Mouse (Mus musculus) spleen, embryonic (tissue): ENCODE measurements around the gene Syt3.

Experiments used
- CTCF ChIA-PET: fragments of 350-600 bp; sonication (Branson Sonifier 250); formaldehyde crosslinking; loops from one replicate; lab custom pipeline; 2022; lab: Charles Lee

Syt3 gene

DNA sequence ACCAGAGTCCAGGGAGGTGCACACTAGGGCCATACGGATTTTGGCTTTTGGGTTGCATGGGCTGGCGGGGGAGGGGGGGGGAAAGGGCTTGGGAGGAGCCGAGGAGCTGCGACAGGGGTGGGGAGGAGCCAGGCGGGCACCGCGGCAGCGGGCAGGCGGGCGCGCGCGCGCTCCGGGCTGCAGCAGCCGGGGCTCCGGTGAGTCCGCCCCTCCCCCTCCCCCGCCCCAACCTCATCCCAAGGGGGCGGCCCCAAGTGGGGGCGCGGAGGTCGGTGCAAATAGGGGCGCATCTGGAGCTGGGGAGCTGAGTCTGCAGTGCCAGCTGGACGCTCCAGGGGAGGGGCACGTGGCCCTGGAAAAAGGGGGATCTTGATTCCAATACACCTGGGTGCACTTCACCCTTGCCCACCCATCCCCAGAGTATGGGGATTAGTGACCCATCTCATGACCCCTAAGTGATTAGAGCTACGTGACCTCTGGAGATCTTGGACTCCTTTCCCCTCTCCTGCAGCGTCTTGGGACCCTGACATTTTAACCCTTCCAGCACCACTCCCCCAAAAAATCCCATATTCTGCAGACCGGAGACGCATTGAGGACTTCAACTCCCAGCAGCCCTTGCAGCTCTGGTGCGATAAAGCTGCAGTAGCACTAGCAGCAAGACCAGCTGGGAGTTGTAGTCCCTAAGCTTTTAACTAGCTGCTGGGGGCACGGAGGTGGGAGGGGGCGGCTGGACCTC is at the start of gene Syt3:
Gene Syt3 (plus strand): TSS at position 123 of the 736 bp plus-strand sequence.
- CTCF ChIA-PET = no interaction called here

GRCm38 (mm10) chr7:44334139-44334538 is 49.8 kb upstream of the Syt3 start:
- CTCF ChIA-PET = no interaction called here

DNA sequence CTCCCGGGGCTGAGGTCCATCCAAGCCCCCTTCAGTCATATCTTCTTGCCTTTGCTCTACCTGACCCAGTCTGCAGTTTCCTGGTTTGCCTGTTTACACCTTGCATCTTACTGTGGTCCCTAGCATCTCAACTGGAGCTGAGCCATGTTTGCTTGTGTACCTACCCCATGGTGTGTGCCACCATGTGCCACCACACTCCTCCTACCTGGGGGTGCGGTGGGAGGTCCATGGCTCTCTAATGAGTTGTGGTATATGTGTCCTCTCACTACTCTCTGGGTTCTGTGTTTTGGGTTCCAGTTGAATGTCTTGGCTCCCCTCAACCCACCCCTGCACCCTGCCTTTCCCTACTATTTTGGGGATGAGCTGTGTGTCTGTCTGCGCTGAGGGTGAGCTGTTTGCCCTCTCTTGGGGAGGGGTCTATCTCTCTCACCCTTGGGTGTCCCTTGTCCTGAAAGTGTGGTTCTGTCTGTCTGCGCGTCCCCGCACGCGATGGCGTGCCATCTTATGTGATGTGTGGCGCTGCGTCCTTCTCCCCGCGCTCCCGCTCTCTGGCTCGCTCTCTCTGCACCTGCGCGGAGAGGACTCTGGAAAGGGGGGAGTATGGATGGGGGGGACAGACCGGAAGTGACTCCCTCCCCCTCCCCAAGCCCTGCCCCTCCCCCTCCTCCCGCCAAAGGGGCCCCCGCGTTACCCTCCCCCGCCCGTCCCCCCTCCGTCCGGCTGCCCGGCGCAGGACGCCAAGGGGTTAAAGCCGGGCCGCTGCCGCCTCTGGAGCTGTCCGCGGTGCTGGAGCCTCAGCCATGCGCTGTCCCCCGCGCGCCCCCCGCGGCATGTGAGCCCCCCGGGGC is 48.6 kb upstream of the Syt3 start:
- CTCF ChIA-PET = no interaction called here

DNA sequence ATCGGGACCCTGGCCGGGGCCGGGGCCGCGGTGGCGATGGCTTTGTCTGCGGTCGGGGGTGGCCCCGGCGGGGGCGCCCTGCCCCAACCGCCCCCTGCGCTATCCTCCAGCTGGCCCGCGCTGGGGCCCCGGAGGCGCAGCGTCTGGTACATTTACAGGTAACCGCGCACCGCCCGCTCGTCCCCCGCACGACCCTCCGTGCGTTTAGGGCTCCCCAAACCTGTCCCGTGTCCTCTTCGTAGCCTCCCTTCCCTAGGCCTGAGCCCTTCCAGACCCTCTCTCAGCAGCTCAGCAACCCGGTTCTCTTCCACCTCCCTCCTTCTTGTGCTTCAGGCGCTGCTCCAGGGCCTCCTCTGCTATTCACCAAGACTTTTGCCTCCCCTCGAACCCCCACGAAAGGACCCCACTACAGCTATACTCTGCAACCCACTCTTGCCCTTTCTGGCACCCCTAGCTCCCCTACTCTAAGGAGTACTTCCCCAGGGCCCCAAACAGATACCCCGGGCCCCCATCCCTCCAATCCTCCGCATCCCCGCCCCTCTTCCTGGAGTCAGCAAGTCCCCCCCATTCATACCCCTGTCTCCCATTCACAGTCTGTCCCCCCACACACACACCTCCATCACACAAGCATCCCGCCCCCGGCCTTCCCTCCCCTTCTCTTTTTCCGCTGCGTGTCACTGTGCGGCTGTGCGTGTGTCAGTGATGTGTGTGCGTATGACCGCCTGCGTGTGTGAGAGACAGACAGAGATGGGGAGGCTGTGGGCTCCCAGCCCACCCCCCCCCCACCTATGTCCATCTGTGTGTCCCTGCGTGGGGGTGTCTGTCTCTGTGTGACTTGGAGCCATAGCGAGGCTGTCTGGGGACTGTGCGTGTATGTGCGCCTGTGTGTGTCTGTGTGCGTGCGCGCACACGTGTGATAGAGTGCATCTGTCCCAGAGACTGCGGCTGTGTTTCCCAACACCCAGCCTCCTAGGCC is 47.6 kb upstream of the Syt3 start:
- CTCF ChIA-PET = no interaction called here

DNA sequence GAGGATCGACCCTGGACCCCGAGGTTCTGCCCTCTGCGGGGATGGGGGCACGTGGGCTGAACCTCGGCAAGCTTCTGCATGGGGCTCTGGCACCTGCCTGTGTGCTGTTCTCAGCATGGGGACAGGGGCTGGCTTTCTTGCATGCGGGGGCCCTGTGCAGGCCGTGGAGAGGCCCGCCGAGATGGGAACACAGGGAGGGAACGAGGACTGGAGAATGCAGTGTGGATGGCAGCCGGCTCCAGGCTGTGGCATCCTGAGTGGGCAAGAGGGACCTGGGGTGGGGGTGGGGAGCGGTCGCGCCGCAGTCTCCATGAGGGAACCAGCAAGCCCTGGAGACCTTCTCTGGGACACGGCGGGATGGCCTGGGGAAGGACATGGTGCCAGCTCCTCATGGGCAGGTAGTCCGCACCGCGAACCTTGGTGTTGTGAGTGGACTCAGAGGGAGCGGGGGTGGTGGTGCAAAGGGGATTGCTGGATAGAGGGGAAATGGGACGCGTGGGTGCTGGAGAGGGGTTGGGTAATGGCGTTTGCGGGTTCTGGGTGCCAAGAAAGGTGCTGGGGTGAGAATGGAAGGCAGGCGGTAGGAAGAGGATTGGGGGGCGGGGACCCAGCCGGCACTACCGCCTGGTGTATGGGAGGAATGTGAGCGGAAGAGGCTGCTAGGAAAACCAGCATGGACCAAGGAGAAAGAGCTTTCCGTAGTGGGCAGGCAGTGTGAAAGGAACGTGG is 46.6 kb upstream of the Syt3 start:
- CTCF ChIA-PET = no interaction called here

DNA sequence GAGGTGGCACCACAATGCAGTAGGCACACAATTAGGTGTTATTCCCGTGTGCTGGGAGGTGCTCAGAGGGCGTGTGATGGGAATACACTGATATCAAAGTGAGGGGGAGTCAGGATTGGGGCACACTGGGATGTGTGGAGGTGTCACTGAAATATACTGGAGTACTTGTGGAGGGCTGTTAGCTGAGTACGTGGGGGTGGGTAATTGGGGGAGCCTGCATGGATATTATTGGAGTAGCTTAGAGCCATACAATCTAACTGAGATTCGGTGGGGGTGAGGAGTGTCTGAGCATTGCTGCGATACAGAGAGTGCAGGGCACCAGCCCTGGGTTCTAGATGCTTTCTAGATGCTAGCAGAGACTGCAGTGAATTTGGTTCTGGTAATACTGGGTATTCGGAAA is 43.7 kb upstream of the Syt3 start:
- CTCF ChIA-PET = no interaction called here

DNA sequence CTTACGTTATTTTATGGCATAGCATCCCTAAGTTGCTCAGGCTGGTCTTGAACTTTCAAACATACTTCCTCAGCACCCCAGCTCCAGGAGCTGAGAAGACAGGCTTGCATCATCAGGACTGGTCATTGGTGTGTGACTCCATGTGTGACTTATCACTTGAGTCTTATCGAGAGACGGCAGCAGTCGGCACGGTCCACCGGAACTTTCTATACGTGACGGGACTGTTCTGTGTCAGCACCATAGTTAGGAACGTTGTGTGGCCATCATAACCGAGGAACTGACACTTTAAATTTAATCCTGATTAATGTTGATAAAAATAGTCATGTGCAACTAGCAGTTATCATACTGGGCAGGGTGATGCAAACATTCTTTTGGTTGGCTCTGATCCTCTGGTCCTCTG is 42.8 kb upstream of the Syt3 start:
- CTCF ChIA-PET = no interaction called here

DNA sequence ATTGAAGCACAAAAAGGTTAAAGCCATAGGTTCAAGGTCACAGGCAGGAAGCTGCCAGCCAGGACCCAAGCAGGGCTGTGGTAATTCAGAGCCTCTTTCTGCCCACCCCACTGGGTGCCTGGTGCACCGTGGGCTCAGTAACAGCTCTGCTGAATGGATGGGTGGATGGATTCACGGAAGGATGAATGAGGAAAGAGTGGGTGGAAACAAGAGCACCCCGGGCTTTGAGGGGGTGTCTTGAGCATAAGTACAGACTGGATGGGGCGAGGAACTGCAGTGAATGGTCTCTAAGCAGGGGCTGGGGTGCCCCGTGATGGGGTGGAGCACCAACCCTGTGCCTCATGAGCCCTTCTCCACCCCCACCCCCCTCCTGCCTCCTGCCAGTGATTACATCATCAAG is 42.2 kb upstream of the Syt3 start:
- CTCF ChIA-PET = no interaction called here

GRCm38 (mm10) chr7:44343459-44344015 is 40.4 kb upstream of the Syt3 start:
- CTCF ChIA-PET = interaction anchor here (0.6 kb wide), 1 partner anchor 483 kb away, joined by 6 read pairs; no protein-coding TSS in a partner anchor

DNA sequence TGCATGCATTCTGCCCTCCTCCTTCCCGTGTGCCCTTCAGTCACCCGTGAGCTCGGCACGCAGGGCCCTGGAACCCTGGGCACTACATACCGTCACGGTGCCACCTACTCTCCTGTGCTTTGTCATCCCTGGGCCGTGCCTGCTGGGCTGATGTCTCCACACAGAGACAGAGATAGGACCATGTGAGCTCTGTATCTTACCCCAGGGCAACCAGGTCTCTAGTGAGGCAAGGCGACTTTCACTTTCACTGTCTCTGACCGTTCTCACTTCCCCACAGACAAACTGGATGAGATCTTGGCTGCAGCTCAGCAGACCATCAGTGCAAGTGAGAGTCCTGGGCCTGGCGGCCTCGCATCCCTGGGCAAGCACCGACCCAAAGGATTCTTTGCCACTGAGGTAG is 39.3 kb upstream of the Syt3 start:
- CTCF ChIA-PET = no interaction called here

DNA sequence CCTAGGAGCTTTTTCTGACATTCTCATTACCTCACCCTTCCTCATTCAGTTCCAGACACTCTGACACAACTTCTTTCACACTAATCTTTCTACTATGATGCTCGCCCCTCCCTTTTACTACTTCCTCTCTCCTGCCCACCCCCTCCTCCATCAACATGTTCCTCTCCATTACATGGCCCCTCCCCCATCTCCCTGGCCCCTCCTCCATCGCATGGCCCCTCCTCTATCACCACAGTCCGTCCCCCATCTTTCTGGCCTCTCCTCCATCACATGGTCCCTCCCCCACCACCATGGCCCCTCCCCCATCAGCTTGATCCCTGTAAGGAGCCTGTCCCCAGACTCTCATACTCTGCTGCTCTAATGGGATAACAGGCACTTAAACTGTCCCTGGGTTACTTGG is 34.9 kb upstream of the Syt3 start:
- CTCF ChIA-PET = interaction anchor here (0.6 to 1.3 kb wide), 3 partner anchors 10 to 325 kb away, joined by 3 to 23 read pairs (median 4); no protein-coding TSS in a partner anchor

GRCm38 (mm10) chr7:44350957-44351711 is 32.8 kb upstream of the Syt3 start:
- CTCF ChIA-PET = interaction anchor here (0.7 to 1.7 kb wide), 4 partner anchors 10 to 88 kb away, joined by 3 to 4 read pairs (median 3); no protein-coding TSS in a partner anchor

GRCm38 (mm10) chr7:44351881-44352749 is 31.8 kb upstream of the Syt3 start:
- CTCF ChIA-PET = interaction anchor here (0.7 to 1.7 kb wide), 2 partner anchors 9 to 49 kb away, joined by 3 read pairs; no protein-coding TSS in a partner anchor

- CTCF ChIA-PET = no interaction called here
Observed at GRCm38 (mm10) chr7:44352750-44353600, 30.9 kb upstream of the Syt3 start.

DNA sequence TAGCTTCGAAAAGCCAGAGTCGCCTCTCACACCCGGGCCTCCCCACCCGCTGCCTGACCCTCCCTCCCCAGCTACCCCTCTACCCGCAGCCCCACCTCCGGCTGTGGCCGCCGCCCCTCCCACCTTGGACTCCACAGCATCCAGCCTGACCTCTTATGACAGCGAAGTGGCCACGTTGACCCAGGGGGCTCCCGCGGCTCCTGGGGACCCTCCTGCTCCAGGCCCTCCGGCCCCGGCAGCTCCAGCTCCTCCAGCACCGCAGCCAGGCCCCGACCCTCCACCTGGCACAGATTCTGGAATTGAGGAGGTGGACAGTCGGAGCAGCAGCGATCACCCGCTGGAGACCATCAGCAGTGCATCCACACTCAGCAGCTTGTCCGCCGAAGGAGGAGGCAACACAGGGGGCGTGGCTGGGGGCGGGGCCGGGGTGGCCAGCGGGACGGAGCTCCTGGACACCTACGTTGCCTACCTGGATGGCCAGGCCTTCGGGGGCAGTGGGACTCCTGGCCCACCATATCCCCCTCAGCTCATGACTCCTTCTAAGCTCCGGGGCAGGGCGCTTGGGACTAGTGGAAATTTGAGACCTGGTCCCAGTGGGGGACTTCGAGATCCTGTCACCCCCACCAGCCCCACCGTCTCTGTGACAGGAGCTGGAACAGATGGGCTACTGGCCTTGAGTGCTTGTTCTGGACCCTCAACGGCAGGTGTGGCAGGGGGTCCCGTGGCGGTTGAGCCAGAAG is 30.1 kb upstream of the Syt3 start:
- CTCF ChIA-PET = interaction anchor here (0.5 kb wide), 1 partner anchor 426 kb away, joined by 3 read pairs; no protein-coding TSS in a partner anchor

DNA sequence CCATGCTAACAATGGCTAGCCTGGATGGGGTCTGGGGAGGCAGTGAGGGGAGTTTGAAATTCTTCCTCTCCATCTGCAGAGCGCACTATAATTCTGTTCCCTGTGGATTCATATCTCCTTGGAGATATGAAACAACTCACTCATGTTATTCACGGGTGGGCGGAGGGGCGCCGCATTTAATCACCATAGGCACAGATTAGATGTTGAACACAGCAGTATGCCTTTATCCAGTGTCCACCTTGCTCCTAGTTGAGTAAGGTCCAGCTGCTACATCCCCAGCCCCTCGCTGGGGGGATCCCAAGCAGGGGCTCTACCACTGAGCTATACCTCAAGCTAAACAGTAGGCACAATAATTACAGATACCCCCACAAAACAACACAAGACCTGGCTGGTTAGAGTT is 28.5 kb upstream of the Syt3 start:
- CTCF ChIA-PET = no interaction called here
